Mouse (Mus musculus) embryonic stem cell, embryonic (primary cell): ENCODE measurements at regions not wholly inside any gene's neighbourhood (a gene's known extent, or its start where the extent isn't known, plus 50 kb on each side); places are given as distances from the start of the nearest gene placed in this dataset.

Experiments
- CTCF ChIA-PET, 4 experiments: fragments of 300-600 bp in 2 of 4; fragments of 350-600 bp in 2 of 4; sonication (Branson Sonifier 250); formaldehyde crosslinking; loops; one replicate each; lab custom pipeline; 2022; ENCODE audit warnings: inconsistent platforms in 2 of 4; lab: Charles Lee
- POLR2A ChIA-PET, 4 experiments: fragments of 300-600 bp in 2 of 4; fragments of 350-600 bp in 2 of 4; sonication (Branson Sonifier 250); formaldehyde crosslinking; loops; one replicate each; lab custom pipeline; 2022; ENCODE audit warnings: antibody characterized with exemption in 4 of 4, inconsistent platforms in 1 of 4; lab: Charles Lee

DNA sequence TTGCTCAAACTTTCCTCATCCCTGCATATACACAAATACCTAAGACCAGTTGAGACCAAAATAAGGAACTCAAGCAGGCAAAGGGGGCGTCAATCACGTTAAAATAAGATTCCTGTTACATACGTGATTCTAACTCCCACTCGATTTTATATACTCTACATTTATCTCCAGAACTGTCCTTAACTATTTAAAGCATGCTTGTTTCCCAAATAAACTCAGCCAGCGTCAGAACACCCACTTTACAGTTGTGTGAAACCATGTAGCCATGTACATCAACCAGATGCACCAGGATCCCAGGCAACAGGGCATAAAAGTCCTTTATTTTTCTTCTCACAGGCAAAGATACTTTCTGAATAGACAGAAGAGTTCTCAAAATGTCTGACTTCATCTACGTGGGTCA is 61.5 kb downstream of the Ccna1 start:
- ChIA-PET POLR2A (no interaction called here), CTCF (no interaction called here)

DNA sequence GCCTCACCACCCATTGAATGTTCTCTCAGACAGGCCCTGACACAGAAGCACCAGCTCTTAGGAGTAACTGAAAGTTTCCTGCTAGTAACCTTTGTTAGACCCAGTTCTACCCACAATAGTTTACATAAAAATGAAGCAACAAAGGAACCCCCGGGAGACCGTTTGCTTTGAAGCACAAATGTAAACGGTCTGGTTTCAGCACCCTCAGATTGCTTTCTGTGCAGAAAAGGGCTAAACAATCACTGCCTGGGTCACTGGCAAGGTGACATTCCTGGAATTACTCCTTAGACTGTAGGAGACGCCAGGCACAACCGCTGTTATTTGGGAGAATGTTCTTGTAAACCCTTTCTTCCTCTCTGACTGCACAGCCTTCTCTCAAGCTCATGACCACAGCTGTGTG is 65.2 kb downstream of the Ccna1 start:
- CTCF ChIA-PET = interaction anchor here (0.5 to 2.1 kb wide), 5 partner anchors 12 to 84 kb away, joined by 3 to 7 read pairs (median 5); no protein-coding TSS in a partner anchor

DNA sequence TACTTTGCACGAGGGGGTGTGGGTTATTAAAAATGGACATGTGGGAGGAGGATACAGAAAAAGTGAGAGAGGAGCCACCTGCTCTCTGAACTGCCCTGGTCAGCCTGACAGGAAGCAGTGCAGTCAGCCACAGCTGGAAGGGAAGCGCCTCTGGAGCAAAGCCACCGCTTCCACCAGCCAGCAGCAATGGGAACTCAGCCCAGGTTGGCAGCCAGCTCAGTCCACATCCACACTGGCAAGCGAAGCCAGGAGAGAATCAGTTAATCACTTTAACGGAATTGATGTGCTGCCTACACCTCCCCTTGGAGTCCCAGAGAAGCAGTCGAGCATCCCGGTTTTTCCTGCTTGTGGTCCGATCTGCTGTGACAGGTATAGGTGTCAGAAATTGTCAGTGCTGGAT is 65.9 kb downstream of the Ccna1 start:
- ChIA-PET CTCF (interaction anchor here (0.5 to 2.1 kb wide), 5 partner anchors 12 to 85 kb away, joined by 3 to 7 read pairs (median 5); no protein-coding TSS in a partner anchor), POLR2A (interaction anchor here in 3 of 4 experiments (0.6 to 4.3 kb wide), 12 partner anchors 8 to 198 kb away, joined by 3 to 14 read pairs (median 4); partner anchors contain the start of gene Ccna1 (in 1 of the 3))

More for the DNA sequence above, 65.2 kb downstream of the Ccna1 start:
- POLR2A ChIA-PET = interaction anchor here in 3 of 4 experiments (0.5 to 4.3 kb wide), 18 partner anchors 8 to 297 kb away, joined by 3 to 14 read pairs (median 4); partner anchors contain the start of genes Ccna1 (in 2 of the 3), Sertm1 (in 1 of the 3), Spg20 (in 1 of the 3) and Supt20 (in 1 of the 3)

DNA sequence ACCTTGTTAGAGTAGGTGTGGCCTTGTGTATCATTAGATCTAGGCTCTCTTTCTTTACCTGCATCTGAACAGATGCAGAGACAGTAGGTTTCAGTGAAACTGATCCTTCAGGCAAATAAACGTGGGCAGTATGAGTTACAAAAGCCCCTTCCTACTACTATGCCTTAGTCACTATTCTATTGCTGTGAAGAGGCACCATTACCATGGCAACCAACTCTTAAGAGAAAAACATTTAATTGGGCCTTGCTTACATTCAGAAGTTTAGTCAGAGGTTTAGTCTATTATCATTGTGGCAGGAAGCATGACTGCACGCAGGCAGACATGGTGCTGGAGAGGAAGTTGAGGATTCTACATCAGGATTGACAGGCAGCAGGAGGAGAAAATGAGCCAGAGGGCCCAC is 65.8 kb upstream of the Sertm1 start:
- ChIA-PET POLR2A (no interaction called here), CTCF (no interaction called here)

DNA sequence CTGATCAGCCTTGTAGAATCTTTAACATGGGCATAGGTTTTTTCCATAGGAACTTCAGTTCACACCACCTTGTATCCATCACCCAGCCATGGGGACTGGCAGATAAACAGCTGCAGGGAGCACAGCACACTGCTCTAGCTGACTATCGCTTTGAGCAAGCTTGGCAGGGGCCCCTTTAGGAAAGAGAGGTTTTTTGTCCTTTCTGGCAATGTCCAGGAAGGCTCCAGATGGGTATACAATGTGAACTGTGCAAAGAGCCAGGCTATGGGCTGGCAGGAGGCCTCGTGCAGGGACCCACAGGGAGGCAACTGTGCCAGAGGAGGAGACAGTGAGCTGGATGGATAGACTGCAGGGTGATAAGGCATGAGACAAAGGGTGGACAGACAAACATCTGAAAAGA is 64.6 kb upstream of the Sertm1 start:
- ChIA-PET POLR2A (interaction anchor here in 1 of 4 experiments (0.6 kb wide), 1 partner anchor 42 kb away, joined by 3 read pairs; no protein-coding TSS in a partner anchor), CTCF (no interaction called here)

DNA sequence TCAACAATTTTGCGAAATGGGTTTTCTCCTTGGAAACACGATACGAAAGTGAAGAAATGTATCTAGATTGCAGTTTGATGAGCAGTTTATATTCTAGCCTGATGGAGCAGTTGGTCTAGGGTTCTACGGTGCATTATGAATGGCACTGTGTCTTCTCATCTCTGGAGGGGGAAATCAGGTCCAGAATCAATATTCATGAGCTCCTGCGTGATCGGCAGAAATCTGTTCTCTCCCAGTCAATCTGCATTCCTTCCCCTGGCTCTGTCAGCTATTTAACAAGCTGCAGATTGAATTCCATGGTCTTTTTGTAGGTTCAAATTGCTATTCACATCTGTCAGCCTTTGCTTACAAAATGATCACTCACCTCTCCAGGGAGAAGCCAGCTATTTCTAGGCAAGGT is 49.8 kb upstream of the Sertm1 start:
- ChIA-PET POLR2A (interaction anchor here in 1 of 4 experiments (0.7 kb wide), 1 partner anchor 21 kb away, joined by 3 read pairs; no protein-coding TSS in a partner anchor), CTCF (no interaction called here)
